Mouse (Mus musculus) cerebellum, adult 2 months (tissue): ENCODE measurements around the gene Dnajb4.

ENCODE experiments used
- CTCF ChIP-seq: fragments of 200-500 bp; IDR thresholded peaks from 2 replicates; pipeline ENCODE4 v1.5.1; 2011; ENCODE audit warnings: low read depth, mild to moderate bottlenecking, control low read depth, low read length, moderate library complexity, borderline replicate concordance; ENCODE audit not compliant: insufficient read depth
- POLR2A ChIP-seq: fragments of 200-500 bp; IDR thresholded peaks from 2 replicates; pipeline ENCODE4 v1.6.1; 2011; ENCODE audit warnings: low read length, control low read depth, borderline replicate concordance; ENCODE audit not compliant: insufficient read depth

- TF ChIP-seq CTCF (no peak), POLR2A (no peak)
Measured at GRCm38 (mm10) chr3:152145186-152145585, 64.9 kb downstream of the Dnajb4 start.
